Mouse (Mus musculus) thymus, adult 2 months (tissue): Measurements from ENCODE around the gene Map3k6. TPM values are rescaled to one million over a fixed set of nuclear protein-coding genes. Genes with fewer than 3 reads are reported as not detected.
A peak's percentile ranks its signal among the peaks of the same experiment; 100 is the strongest.

Experiments used
- DNase-seq: peaks from one replicate; pipeline ENCODE4 v3.0.0; 2021
- H3K27ac ChIP-seq: fragments of 200-500 bp; 2 replicates; pipeline ENCODE4 v1.5.1; 2012; ENCODE audit warnings: low read length, control low read depth; ENCODE audit not compliant: control insufficient read depth, insufficient read depth
- H3K27me3 ChIP-seq: fragments of 200-500 bp; 2 replicates; pipeline ENCODE4 v1.6.1; 2012; ENCODE audit warnings: mild to moderate bottlenecking, low read length, moderate library complexity, mixed read lengths; ENCODE audit not compliant: control insufficient read depth, insufficient read depth
- H3K36me3 ChIP-seq: fragments of 200-500 bp; 2 replicates; pipeline ENCODE4 v1.6.1; 2012; ENCODE audit warnings: mild to moderate bottlenecking, low read length, moderate library complexity; ENCODE audit not compliant: control insufficient read depth, insufficient read depth
- H3K4me1 ChIP-seq: fragments of 200-500 bp; replicated peaks from 2 replicates; pipeline ENCODE4 v1.6.1; 2012; ENCODE audit warnings: low read length; ENCODE audit not compliant: control insufficient read depth, insufficient read depth
- H3K4me3 ChIP-seq: fragments of 200-500 bp; 2 replicates; pipeline ENCODE4 v1.5.1; 2012; ENCODE audit warnings: mild to moderate bottlenecking, low read length, control low read depth, moderate library complexity; ENCODE audit not compliant: control insufficient read depth, insufficient read depth
- CTCF ChIP-seq: fragments of 200-500 bp; IDR thresholded peaks from 2 replicates; pipeline ENCODE4 v1.5.1; 2012; ENCODE audit warnings: mild to moderate bottlenecking, control low read depth, low read length, moderate library complexity, borderline replicate concordance; ENCODE audit not compliant: control insufficient read depth, poor library complexity, insufficient read depth; ENCODE audit errors: extremely low read depth
- POLR2A ChIP-seq: fragments of 200-500 bp; IDR thresholded peaks from 2 replicates; pipeline ENCODE4 v1.6.1; 2012; ENCODE audit warnings: mild to moderate bottlenecking, low read length, control low read depth, moderate library complexity; ENCODE audit not compliant: control insufficient read depth, poor library complexity, insufficient read depth; ENCODE audit errors: extremely low read depth
- WGBS: fragments of 180-500 bp; shearing (Covaris S2); methylation state at CpG from one replicate; pipeline ENCODE4 v1.1.7; 2018; 5-methylcytosine and 5-hydroxymethylcytosine counted together
- polyA plus RNA-seq: library from polyadenylated mRNA; depleted of rRNA; stranded (reverse); fragments of >200 nt; gene quantifications from 2 replicates; pipeline ENCODE4 v1.2.3, GENCODE M21; 2012

Map3k6 gene
- polyA plus RNA-seq, 1 experiment: 4.6 TPM

- no peak overlapping the region for H3K4me3 ChIP-seq
- DNase-seq: no peak
- TF ChIP-seq POLR2A (no peak), CTCF (no peak)
- H3K27me3 ChIP-seq: no peaks in the 10 kb centered on the region
- H3K36me3 ChIP-seq: no peaks in the 10 kb centered on the region; the same call in 1 of the 2 replicates
- peaks cover 20% of the 10 kb centered on the region for H3K4me1 ChIP-seq
- 95% methylated on average over 12 of the region's 12 CpGs for WGBS
- H3K27ac ChIP-seq: no peak overlapping the region
These were observed 17.3 kb downstream of the Map3k6 start for GRCm38 (mm10) chr4:133257798-133258408.

- WGBS: 7% methylated on average over 10 of the region's 10 CpGs
- Histone ChIP-seq H3K27me3 (no peaks in the 10 kb centered on the region), H3K27ac (peak overlapping the region; percentile 51), H3K4me3 (peak overlapping the region; percentile 41), H3K36me3 (peaks cover 17% of the 10 kb centered on the region), H3K4me1 (peaks cover 28% of the 10 kb centered on the region)
- peak; percentile 77 for DNase-seq
- no peak for TF ChIP-seq POLR2A
- TF ChIP-seq CTCF: peak; percentile 10; the same call in 1 of the 2 replicates
These were observed 21.2 kb downstream of the Map3k6 start for GRCm38 (mm10) chr4:133261641-133262374.

- DNase-seq: no peak
- Histone ChIP-seq H3K27ac (peak overlapping the region; percentile 51; the same call in 1 of the 2 replicates), H3K27me3 (no peaks in the 10 kb centered on the region), H3K36me3 (peaks cover 23% of the 10 kb centered on the region), H3K4me1 (peaks cover 28% of the 10 kb centered on the region), H3K4me3 (peak overlapping the region; percentile 41)
- TF ChIP-seq CTCF (no peak), POLR2A (no peak)
- WGBS: 7% methylated on average over 7 of the region's 7 CpGs
These were observed 21.8 kb downstream of the Map3k6 start for GRCm38 (mm10) chr4:133262375-133262765.

- WGBS: 4% methylated on average over 7 of the region's 7 CpGs
- Histone ChIP-seq H3K36me3 (peaks cover 28% of the 10 kb centered on the region), H3K27me3 (no peaks in the 10 kb centered on the region), H3K4me3 (peak within 1 kb of the TSS; percentile 41), H3K4me1 (peaks cover 28% of the 10 kb centered on the region), H3K27ac (peak within 1 kb of the TSS; percentile 51; the same call in 1 of the 2 replicates)
- TF ChIP-seq CTCF (no peak), POLR2A (no peak)
- DNase-seq: peak; percentile 54
These were observed 22.3 kb downstream of the Map3k6 start, which contains the start of gene Sytl1 for GRCm38 (mm10) chr4:133262882-133263281. Gene Sytl1 (minus strand): TSS chr4:133263113.

- Histone ChIP-seq H3K36me3 (peaks cover 36% of the 10 kb centered on the region), H3K27ac (peak overlapping the region; percentile 1; the same call in 1 of the 2 replicates), H3K4me3 (no peak overlapping the region), H3K4me1 (peaks cover 28% of the 10 kb centered on the region), H3K27me3 (no peaks in the 10 kb centered on the region)
- DNase-seq: no peak
- WGBS: 72% methylated on average over 5 of the region's 5 CpGs
- TF ChIP-seq CTCF: no peak
- TF ChIP-seq POLR2A: no peak
These were observed 23.1 kb downstream of the Map3k6 start for GRCm38 (mm10) chr4:133263756-133264155.

- no peak for DNase-seq
- TF ChIP-seq POLR2A: no peak
- TF ChIP-seq CTCF: no peak
- WGBS: 70% methylated on average over 2 of the region's 2 CpGs
- peaks cover 28% of the 10 kb centered on the region for H3K4me1 ChIP-seq
- no peaks in the 10 kb centered on the region for H3K27me3 ChIP-seq
- H3K36me3 ChIP-seq: peaks cover 43% of the 10 kb centered on the region
- no peak overlapping the region for H3K4me3 ChIP-seq
- H3K27ac ChIP-seq: no peak overlapping the region
These were observed 23.9 kb downstream of the Map3k6 start for GRCm38 (mm10) chr4:133264559-133264958.

- 97% methylated on average over 3 of the region's 3 CpGs for WGBS
- TF ChIP-seq POLR2A (no peak), CTCF (no peak)
- H3K4me1 ChIP-seq: peaks cover 28% of the 10 kb centered on the region
- H3K27ac ChIP-seq: no peak overlapping the region
- peaks cover 43% of the 10 kb centered on the region for H3K36me3 ChIP-seq
- no peak for DNase-seq
- H3K4me3 ChIP-seq: no peak overlapping the region
- H3K27me3 ChIP-seq: no peaks in the 10 kb centered on the region
These were observed 24.7 kb downstream of the Map3k6 start for GRCm38 (mm10) chr4:133265297-133265696.
